Mouse (Mus musculus): ENCODE results near the gene Acr. TPM values are rescaled to one million over a fixed set of nuclear protein-coding genes. Genes with fewer than 3 reads are reported as not detected.

Gene Acr
- polyA plus RNA-seq, 1 experiment from 2014 or later: 0.40 TPM

- DNase-seq (ENCODE audit: low spot score) (no peak), ATAC-seq (ENCODE audit: insufficient read depth, low FRiP score, low TSS enrichment) (no peak)
- WGBS: 88% methylated on average over 10 of the region's 10 CpGs
- H3K4me1 ChIP-seq (ENCODE audit: control insufficient read depth, insufficient read depth, low read length): peaks cover 3% of the 10 kb centered on the region; the same call in 1 of the 2 replicates
- no peaks in the 10 kb centered on the region for H3K27me3 ChIP-seq (ENCODE audit: control insufficient read depth, insufficient read depth, low read length)
- H3K9me3 ChIP-seq (ENCODE audit: control insufficient read depth, low read length): no peaks in the 10 kb centered on the region
- no peaks in the 10 kb centered on the region for H3K36me3 ChIP-seq (ENCODE audit: control insufficient read depth, insufficient read depth, low read length)
- H3K4me2 ChIP-seq (ENCODE audit: low read depth): peak overlapping the region; percentile 44; the same call in 1 of the 2 replicates
- H3K27ac ChIP-seq (ENCODE audit: low read depth, low read length): no peak overlapping the region
- H3K9ac ChIP-seq (ENCODE audit: low read length): no peak overlapping the region
- no peak overlapping the region for H3K4me3 ChIP-seq (ENCODE audit: low read depth, low read length)
Observed at GRCm38 (mm10) chr15:89533843-89534207, 34.3 kb upstream of the Acr start.

DNA sequence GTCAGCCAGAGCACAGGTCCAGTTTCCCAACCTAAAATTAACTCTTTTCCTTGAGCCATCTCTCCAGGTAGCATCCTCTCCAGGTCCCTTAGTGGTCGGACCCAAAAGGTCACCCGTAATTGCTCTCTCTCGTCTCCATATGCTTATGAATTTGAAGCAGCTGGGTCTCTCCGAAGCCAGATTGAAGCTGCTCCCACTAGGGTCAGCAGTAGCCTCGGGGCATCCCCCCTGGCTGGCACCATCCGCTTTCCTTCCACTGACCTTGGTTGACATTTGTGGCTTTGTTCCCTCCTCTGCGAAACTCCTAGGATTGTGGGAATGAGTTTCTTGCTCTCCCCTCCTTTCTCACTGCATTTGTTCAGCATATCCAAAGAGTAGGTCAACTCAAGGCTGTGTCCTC lies 24.0 kb upstream of the Acr start:
- WGBS: 85% methylated on average over 7 of the region's 7 CpGs
- ATAC-seq (ENCODE audit: insufficient read depth, low FRiP score, low TSS enrichment) (no peak), DNase-seq (ENCODE audit: low spot score) (no peak)
- Histone ChIP-seq H3K4me2 (ENCODE audit: low read depth) (no peak overlapping the region), H3K4me3 (ENCODE audit: low read depth, low read length) (no peak overlapping the region), H3K4me1 (ENCODE audit: control insufficient read depth, insufficient read depth, low read length) (0 out of 2 replicates have a peak, but pooled peaks cover 5% of the 10 kb centered on the region), H3K36me3 (ENCODE audit: control insufficient read depth, insufficient read depth, low read length) (no peaks in the 10 kb centered on the region), H3K27ac (ENCODE audit: low read depth, low read length) (no peak overlapping the region), H3K27me3 (ENCODE audit: control insufficient read depth, insufficient read depth, low read length) (peaks cover 9% of the 10 kb centered on the region; the same call in 1 of the 2 replicates), H3K9me3 (ENCODE audit: control insufficient read depth, low read length) (no peaks in the 10 kb centered on the region), H3K9ac (ENCODE audit: low read length) (no peak overlapping the region)

- ATAC-seq (ENCODE audit: insufficient read depth, low FRiP score, low TSS enrichment) (no peak), DNase-seq (ENCODE audit: low spot score) (no peak)
- 0 out of 2 replicates have a peak, but pooled peaks cover 5% of the 10 kb centered on the region for H3K4me1 ChIP-seq (ENCODE audit: control insufficient read depth, insufficient read depth, low read length)
- H3K27ac ChIP-seq (ENCODE audit: low read depth, low read length): no peak overlapping the region
- H3K9me3 ChIP-seq (ENCODE audit: control insufficient read depth, low read length): no peaks in the 10 kb centered on the region
- WGBS: 47% methylated on average over 8 of the region's 8 CpGs
- peaks cover 9% of the 10 kb centered on the region; the same call in 1 of the 2 replicates for H3K27me3 ChIP-seq (ENCODE audit: control insufficient read depth, insufficient read depth, low read length)
- H3K36me3 ChIP-seq (ENCODE audit: control insufficient read depth, insufficient read depth, low read length): no peaks in the 10 kb centered on the region
- H3K4me3 ChIP-seq (ENCODE audit: low read depth, low read length): peak overlapping the region; percentile 31
- H3K4me2 ChIP-seq (ENCODE audit: low read depth): peak overlapping the region; percentile 68
- H3K9ac ChIP-seq (ENCODE audit: low read length): no peak overlapping the region
Observed at GRCm38 (mm10) chr15:89547321-89547720, 20.8 kb upstream of the Acr start.

DNA sequence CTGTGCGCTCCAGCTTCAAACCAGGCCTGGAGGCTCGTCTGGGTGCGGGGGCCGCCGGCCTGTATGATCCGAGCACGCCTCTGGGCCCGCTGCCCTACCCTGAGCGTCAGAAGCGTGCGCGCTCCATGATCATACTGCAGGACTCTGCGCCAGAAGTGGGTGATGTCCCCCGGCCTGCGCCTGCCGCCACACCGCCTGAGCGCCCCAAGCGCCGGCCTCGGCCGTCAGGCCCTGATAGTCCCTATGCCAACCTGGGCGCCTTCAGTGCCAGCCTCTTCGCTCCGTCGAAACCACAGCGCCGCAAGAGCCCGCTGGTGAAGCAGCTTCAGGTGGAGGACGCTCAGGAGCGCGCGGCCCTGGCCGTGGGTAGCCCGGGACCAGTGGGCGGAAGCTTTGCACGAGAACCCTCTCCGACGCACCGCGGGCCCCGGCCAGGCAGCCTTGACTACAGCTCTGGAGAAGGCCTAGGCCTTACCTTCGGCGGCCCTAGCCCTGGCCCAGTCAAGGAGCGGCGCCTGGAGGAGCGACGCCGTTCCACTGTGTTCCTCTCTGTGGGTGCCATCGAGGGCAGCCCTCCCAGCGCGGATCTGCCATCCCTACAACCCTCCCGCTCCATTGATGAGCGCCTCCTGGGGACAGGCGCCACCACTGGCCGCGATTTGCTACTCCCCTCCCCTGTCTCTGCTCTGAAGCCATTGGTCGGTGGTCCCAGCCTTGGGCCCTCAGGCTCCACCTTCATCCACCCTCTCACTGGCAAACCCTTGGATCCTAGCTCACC lies 20.1 kb upstream of the Acr start:
- H3K4me3 ChIP-seq (ENCODE audit: low read depth, low read length): peak overlapping the region; percentile 31
- peaks cover 9% of the 10 kb centered on the region; the same call in 1 of the 2 replicates for H3K27me3 ChIP-seq (ENCODE audit: control insufficient read depth, insufficient read depth, low read length)
- WGBS: 6% methylated on average over 57 of the region's 58 CpGs
- H3K27ac ChIP-seq (ENCODE audit: low read depth, low read length): no peak overlapping the region
- no peaks in the 10 kb centered on the region for H3K36me3 ChIP-seq (ENCODE audit: control insufficient read depth, insufficient read depth, low read length)
- H3K4me1 ChIP-seq (ENCODE audit: control insufficient read depth, insufficient read depth, low read length): 0 out of 2 replicates have a peak, but pooled peaks cover 5% of the 10 kb centered on the region
- H3K9ac ChIP-seq (ENCODE audit: low read length): peak overlapping the region; percentile 59
- ATAC-seq (ENCODE audit: insufficient read depth, low FRiP score, low TSS enrichment) (peak; percentile 88), DNase-seq (ENCODE audit: low spot score) (peak; percentile 76)
- no peaks in the 10 kb centered on the region for H3K9me3 ChIP-seq (ENCODE audit: control insufficient read depth, low read length)
- H3K4me2 ChIP-seq (ENCODE audit: low read depth): peak overlapping the region; percentile 68

DNA sequence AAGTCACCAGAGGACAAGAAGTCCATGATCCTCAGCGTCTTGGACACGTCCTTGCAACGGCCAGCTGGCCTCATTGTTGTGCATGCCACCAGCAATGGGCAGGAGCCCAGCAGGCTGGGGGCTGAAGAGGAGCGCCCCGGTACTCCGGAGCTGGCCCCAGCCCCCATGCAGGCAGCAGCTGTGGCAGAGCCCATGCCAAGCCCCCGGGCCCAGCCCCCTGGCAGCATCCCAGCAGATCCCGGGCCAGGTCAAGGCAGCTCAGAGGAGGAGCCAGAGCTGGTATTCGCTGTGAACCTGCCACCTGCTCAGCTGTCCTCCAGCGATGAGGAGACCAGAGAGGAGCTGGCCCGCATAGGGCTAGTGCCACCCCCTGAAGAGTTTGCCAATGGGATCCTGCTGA lies 19.3 kb upstream of the Acr start:
- Histone ChIP-seq H3K4me2 (ENCODE audit: low read depth) (peak overlapping the region; percentile 68), H3K36me3 (ENCODE audit: control insufficient read depth, insufficient read depth, low read length) (no peaks in the 10 kb centered on the region), H3K4me3 (ENCODE audit: low read depth, low read length) (no peak overlapping the region), H3K9ac (ENCODE audit: low read length) (no peak overlapping the region), H3K4me1 (ENCODE audit: control insufficient read depth, insufficient read depth, low read length) (0 out of 2 replicates have a peak, but pooled peaks cover 5% of the 10 kb centered on the region), H3K27me3 (ENCODE audit: control insufficient read depth, insufficient read depth, low read length) (peaks cover 9% of the 10 kb centered on the region; the same call in 1 of the 2 replicates), H3K9me3 (ENCODE audit: control insufficient read depth, low read length) (no peaks in the 10 kb centered on the region), H3K27ac (ENCODE audit: low read depth, low read length) (no peak overlapping the region)
- WGBS: 40% methylated on average over 10 of the region's 11 CpGs
- ATAC-seq (ENCODE audit: insufficient read depth, low FRiP score, low TSS enrichment): peak; percentile 52; the same call in 1 of the 2 replicates
- no peak for DNase-seq (ENCODE audit: low spot score)

- Histone ChIP-seq H3K9me3 (ENCODE audit: control insufficient read depth, low read length) (no peaks in the 10 kb centered on the region), H3K9ac (ENCODE audit: low read length) (no peak overlapping the region), H3K4me1 (ENCODE audit: control insufficient read depth, insufficient read depth, low read length) (0 out of 2 replicates have a peak, but pooled peaks cover 5% of the 10 kb centered on the region), H3K4me3 (ENCODE audit: low read depth, low read length) (no peak overlapping the region), H3K36me3 (ENCODE audit: control insufficient read depth, insufficient read depth, low read length) (no peaks in the 10 kb centered on the region), H3K27ac (ENCODE audit: low read depth, low read length) (no peak overlapping the region), H3K4me2 (ENCODE audit: low read depth) (no peak overlapping the region), H3K27me3 (ENCODE audit: control insufficient read depth, insufficient read depth, low read length) (peaks cover 9% of the 10 kb centered on the region; the same call in 1 of the 2 replicates)
- ATAC-seq (ENCODE audit: insufficient read depth, low FRiP score, low TSS enrichment) (no peak), DNase-seq (ENCODE audit: low spot score) (no peak)
- WGBS: 92% methylated on average over 8 of the region's 8 CpGs
Observed at GRCm38 (mm10) chr15:89550506-89550905, 17.6 kb upstream of the Acr start.

DNA sequence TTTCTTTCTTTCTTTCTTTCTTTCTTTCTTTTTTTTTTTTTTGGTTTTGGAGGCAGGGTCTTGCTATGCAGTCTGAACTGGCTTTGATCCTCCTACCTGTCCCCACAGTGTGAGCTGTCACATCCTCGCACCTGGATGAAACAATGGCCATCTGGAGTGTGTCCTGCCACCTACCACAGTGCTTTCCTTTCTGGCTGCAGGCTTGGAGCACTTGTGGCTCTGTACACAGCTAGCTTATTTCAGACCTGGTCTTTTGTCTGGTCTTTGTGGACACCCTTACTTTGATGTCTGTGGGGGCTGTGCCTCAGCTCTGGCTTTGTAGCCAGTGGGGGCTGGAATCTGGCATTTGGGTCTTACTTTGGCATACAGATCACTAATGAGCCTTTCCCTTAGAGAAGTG lies 16.4 kb upstream of the Acr start:
- WGBS: 83% methylated on average over 1 of the region's 1 CpGs
- no peaks in the 10 kb centered on the region for H3K9me3 ChIP-seq (ENCODE audit: control insufficient read depth, low read length)

DNA sequence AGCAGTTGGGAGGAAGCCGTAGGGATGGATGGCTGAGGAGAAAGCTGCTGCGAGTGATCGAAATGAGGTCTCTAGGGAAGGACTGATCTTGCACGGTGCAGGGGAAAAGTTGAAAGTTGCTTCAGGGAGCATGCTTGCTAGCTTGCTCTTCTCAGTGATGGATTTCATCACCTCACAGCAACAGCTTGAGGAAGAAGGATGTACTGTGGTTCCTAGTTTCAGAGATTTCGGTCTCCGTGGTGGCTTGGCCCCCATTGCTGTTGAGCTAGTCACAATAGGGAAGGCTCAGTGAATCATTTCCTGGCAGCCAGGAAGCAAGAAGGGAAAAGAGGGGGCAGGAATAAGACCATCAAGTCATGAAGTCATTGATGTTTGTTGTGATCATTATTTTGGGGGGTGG lies 12.5 kb upstream of the Acr start:
- Histone ChIP-seq H3K4me3 (ENCODE audit: low read depth, low read length) (no peak overlapping the region), H3K4me1 (ENCODE audit: control insufficient read depth, insufficient read depth, low read length) (peaks cover 7% of the 10 kb centered on the region), H3K9ac (ENCODE audit: low read length) (no peak overlapping the region), H3K36me3 (ENCODE audit: control insufficient read depth, insufficient read depth, low read length) (no peaks in the 10 kb centered on the region), H3K9me3 (ENCODE audit: control insufficient read depth, low read length) (no peaks in the 10 kb centered on the region), H3K27me3 (ENCODE audit: control insufficient read depth, insufficient read depth, low read length) (peaks cover 36% of the 10 kb centered on the region), H3K27ac (ENCODE audit: low read depth, low read length) (no peak overlapping the region), H3K4me2 (ENCODE audit: low read depth) (no peak overlapping the region)
- no peak for ATAC-seq (ENCODE audit: insufficient read depth, low FRiP score, low TSS enrichment)
- no peak for DNase-seq (ENCODE audit: low spot score)
- WGBS: 88% methylated on average over 6 of the region's 6 CpGs

More for the DNA sequence above, 16.4 kb upstream of the Acr start:
- Histone ChIP-seq H3K27ac (ENCODE audit: low read depth, low read length) (no peak overlapping the region), H3K4me1 (ENCODE audit: control insufficient read depth, insufficient read depth, low read length) (0 out of 2 replicates have a peak, but pooled peaks cover 5% of the 10 kb centered on the region), H3K4me3 (ENCODE audit: low read depth, low read length) (no peak overlapping the region), H3K9ac (ENCODE audit: low read length) (no peak overlapping the region), H3K27me3 (ENCODE audit: control insufficient read depth, insufficient read depth, low read length) (peaks cover 18% of the 10 kb centered on the region), H3K4me2 (ENCODE audit: low read depth) (no peak overlapping the region), H3K36me3 (ENCODE audit: control insufficient read depth, insufficient read depth, low read length) (no peaks in the 10 kb centered on the region)
- DNase-seq (ENCODE audit: low spot score) (no peak), ATAC-seq (ENCODE audit: insufficient read depth, low FRiP score, low TSS enrichment) (no peak)
